Mouse (Mus musculus) intestine, embryonic 14.5 days (tissue): Measurements from ENCODE around the gene Slc22a23. TPM values are rescaled to one million over a fixed set of nuclear protein-coding genes. Genes with fewer than 3 reads are reported as not detected.

ENCODE experiments used
- ATAC-seq: fragments of 200-750 bp; cut with Nextera tagmentation; replicated peaks from 2 replicates; pipeline ENCODE4 v1.8.0; 2017; ENCODE audit warnings: low read depth, moderate number of reproducible peaks, moderate TSS enrichment, moderate library complexity; ENCODE audit not compliant: low FRiP score, low TSS enrichment
- DNase-seq: peaks from one replicate; pipeline ENCODE4 v3.0.0-alpha.2; 2018; ENCODE audit warnings: low spot score
- H3K27ac ChIP-seq: fragments of 300-500 bp; sonication (generic); 2 replicates; pipeline ENCODE4 v1.5.1; 2014; ENCODE audit warnings: low read depth, mild to moderate bottlenecking, control low read depth
- H3K27me3 ChIP-seq: fragments of 300-500 bp; sonication (generic); replicated peaks from 2 replicates; pipeline ENCODE4 v1.6.1; 2014; ENCODE audit warnings: low read length, control low read depth; ENCODE audit not compliant: control insufficient read depth, insufficient read depth
- H3K36me3 ChIP-seq: fragments of 300-500 bp; sonication (generic); 2 replicates; pipeline ENCODE4 v1.6.1; 2014; ENCODE audit warnings: low read length, control low read depth; ENCODE audit not compliant: control insufficient read depth, insufficient read depth
- H3K4me1 ChIP-seq: fragments of 300-500 bp; sonication (generic); replicated peaks from 2 replicates; pipeline ENCODE4 v1.6.1; 2014; ENCODE audit warnings: low read length, control low read depth, mixed read lengths; ENCODE audit not compliant: control insufficient read depth, insufficient read depth
- H3K4me2 ChIP-seq: fragments of 300-500 bp; sonication (generic); 2 replicates; pipeline ENCODE4 v1.6.1; 2014; ENCODE audit warnings: low read length
- H3K4me3 ChIP-seq: fragments of 300-500 bp; sonication (generic); 2 replicates; pipeline ENCODE4 v1.5.1; 2014; ENCODE audit warnings: low read depth, low read length, control low read depth, mixed read lengths
- H3K9ac ChIP-seq: fragments of 300-500 bp; sonication (generic); 2 replicates; pipeline ENCODE4 v1.6.1; 2014; ENCODE audit warnings: mild to moderate bottlenecking, low read length
- H3K9me3 ChIP-seq: fragments of 300-500 bp; sonication (generic); 2 replicates; pipeline ENCODE4 v1.6.1; 2016; ENCODE audit warnings: low read length, control low read depth; ENCODE audit not compliant: control insufficient read depth
- WGBS: fragments of 180-500 bp; shearing (Covaris S2); extraction: QIAGEN DNeasy Blood & Tissue Kit; methylation state at CpG from one replicate; pipeline ENCODE4 v1.1.7; 2014; 5-methylcytosine and 5-hydroxymethylcytosine counted together
- polyA plus RNA-seq: library from polyadenylated mRNA; unstranded; fragments of >200 nt; fragmentation: Nextera tagmentation; extraction: Ambion mirVana; gene quantifications from 2 replicates; pipeline ENCODE4 v1.2.1, GENCODE M21; 2014

Gene Slc22a23
- polyA plus RNA-seq, 1 experiment from 2014 or later, result 4.0 TPM

DNA sequence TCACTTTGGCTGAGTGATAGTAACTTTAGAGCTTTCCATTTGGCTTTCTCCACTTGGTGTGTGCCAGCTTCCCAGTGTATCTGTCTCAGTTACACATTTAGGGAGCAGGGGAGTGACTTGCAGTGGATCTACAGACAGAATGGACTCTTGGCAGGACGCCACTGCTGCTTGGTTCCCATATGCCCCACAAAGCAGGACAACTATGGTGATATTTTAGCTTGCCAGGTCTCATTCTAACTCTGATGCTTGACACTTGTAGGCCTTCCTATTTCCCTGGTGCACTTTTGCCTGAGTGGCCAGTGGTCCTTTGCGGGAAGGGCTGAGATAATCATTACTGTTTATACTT is 188.2 kb downstream of the Slc22a23 start:
- DNase-seq (no peak), ATAC-seq (no peak)
- no peak overlapping the region for H3K4me3 ChIP-seq
- no peaks in the 10 kb centered on the region for H3K36me3 ChIP-seq
- no peaks in the 10 kb centered on the region for H3K27me3 ChIP-seq
- H3K9ac ChIP-seq, result no peak overlapping the region
- H3K9me3 ChIP-seq, result no peaks in the 10 kb centered on the region
- H3K27ac ChIP-seq, result no peak overlapping the region
- 71% methylated on average over 2 of the region's 2 CpGs for WGBS
- no peak overlapping the region for H3K4me2 ChIP-seq
- peaks cover 12% of the 10 kb centered on the region; the same call in 1 of the 2 replicates for H3K4me1 ChIP-seq

DNA sequence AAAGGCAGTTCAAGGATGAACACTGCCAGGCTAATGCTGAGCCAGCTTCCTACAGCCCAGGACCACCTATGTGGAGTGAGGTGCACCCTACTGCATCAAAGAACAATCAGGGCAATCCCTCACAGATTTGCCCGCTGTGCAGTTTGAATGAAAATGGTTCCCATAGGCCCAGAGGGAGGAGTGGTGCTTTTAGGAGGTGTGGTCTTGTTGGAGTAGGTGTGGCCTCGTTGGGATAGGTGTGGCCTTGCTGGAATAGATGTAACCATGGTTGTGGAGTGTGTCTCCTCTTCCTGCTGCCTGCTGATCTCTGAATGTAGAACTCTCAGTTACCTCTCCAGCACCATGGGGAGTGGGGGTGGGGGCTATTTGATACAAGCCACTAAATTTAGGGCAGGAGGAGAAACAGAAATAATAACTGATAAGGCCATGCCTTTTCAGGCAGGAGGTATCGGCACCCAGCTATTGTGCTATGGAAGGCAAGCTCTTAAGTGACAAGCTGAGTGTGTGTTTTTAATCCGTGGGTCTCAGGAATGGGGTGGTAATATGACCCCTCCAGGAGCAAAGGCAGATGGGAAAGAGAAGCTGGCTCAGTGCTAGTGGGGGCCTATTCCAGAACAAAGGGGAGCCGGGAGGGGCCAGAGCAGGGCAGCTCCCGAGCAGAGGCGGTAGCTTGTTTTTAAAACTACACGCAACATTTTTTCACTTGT is 188.7 kb downstream of the Slc22a23 start:
- no peak for DNase-seq
- no peak overlapping the region for H3K9ac ChIP-seq
- no peaks in the 10 kb centered on the region for H3K9me3 ChIP-seq
- H3K4me1 ChIP-seq, result peaks cover 12% of the 10 kb centered on the region; the same call in 1 of the 2 replicates
- no peak overlapping the region for H3K27ac ChIP-seq
- WGBS, result 66% methylated on average over 8 of the region's 8 CpGs
- H3K27me3 ChIP-seq, result no peaks in the 10 kb centered on the region
- H3K4me2 ChIP-seq, result no peak overlapping the region
- H3K36me3 ChIP-seq, result no peaks in the 10 kb centered on the region
- ATAC-seq, result no peak
- H3K4me3 ChIP-seq, result no peak overlapping the region

DNA sequence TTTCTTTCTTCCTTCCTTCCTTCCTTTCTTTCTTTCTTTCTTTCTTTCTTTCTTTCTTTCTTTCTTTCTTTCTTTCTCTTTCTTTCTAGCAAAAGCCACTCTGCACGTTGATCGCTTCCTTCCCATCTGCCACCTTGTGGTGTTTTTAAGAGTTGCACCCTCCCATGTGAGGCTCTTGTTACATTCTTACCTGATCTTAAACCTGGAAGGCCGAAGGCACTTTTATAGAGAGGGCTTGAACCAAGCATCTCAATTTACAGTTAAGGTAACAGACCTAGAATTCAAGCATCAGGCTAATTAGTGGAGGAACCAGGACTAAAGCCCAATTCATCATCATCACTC is 190.1 kb downstream of the Slc22a23 start:
- Histone ChIP-seq H3K36me3 (no peaks in the 10 kb centered on the region), H3K4me1 (peaks cover 21% of the 10 kb centered on the region), H3K9me3 (no peaks in the 10 kb centered on the region), H3K4me3 (no peak overlapping the region), H3K4me2 (peak overlapping the region; percentile 35), H3K27me3 (no peaks in the 10 kb centered on the region), H3K27ac (peak overlapping the region; percentile 62; the same call in 1 of the 2 replicates), H3K9ac (0 out of 2 replicates have a peak overlapping the region, but pooled peaks have one; percentile 34)
- WGBS, result 30% methylated on average over 3 of the region's 3 CpGs
- ATAC-seq (no peak), DNase-seq (peak; percentile 74)

DNA sequence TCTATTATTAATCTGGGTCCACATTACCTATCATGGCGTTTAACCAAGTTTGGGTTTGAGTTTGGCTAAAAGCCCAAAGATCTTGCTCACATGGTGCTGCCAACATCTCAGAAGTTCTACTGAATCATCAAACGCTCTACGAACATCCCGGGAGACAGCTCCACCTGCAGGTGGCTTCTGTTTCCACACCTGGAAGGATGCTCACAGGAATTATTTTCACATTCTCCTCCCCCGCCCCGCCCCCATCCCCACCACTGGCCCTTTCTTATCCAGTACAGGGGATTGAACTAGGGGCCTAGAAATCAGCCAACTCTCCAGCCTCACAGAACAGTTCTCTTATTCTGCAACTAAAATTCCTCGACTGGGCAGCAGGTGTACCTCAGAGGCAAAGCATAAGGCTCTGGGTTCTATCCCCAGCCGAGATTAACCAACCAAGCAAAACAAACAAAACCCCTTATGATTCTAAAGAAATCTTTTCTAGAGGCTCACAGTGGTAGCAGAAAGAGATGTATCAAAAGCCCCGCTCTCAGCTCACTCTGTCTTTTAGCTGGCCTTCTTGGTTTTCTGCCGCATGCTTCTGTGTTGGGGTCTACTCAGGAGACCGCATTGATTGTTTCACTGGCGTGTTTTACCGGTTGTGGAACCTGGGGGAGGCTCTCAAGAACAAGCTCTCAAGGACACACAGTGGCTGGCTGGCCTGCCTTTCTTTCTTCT is 190.6 kb downstream of the Slc22a23 start:
- H3K9ac ChIP-seq, result 0 out of 2 replicates have a peak overlapping the region, but pooled peaks have one; percentile 34
- no peak overlapping the region for H3K4me3 ChIP-seq

DNA sequence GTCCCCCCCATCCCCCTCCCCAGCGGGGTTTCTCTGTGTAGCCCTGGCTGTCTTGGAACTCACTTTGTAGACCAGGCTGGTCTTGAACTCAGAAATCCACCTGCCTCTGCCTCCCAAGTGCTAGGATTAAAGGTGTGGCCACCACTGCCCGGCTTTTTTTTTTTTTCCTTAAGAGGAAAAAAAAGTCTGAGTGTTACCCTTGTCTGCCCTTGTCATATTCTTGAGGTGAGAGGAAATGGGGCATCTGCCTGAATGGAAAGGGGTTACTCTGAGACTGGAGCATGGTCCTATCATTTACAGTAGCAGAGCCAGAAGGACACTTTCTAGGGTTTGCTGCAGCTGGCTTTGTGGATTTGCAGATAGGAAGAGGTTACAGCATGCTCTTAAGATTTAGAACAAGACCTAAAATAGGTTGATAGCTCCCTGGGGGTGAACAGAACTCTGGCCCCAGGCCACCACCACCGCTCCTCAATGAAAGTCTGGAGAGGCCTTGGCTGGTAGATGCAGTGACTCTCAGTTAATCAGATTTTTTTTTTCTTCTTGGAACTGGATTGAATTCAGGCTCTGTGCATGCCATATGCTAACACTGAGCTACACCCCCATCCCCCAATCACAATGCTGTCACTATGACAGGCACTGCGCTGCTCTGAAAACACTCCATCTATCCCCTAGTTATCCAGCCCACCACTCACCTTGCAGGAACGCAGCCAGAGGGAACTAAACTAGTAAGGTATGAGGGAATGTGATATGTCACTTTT is 191.5 kb downstream of the Slc22a23 start:
- 70% methylated on average over 4 of the region's 5 CpGs for WGBS
- H3K27ac ChIP-seq, result peak overlapping the region; percentile 59

More for the DNA sequence above, 190.6 kb downstream of the Slc22a23 start:
- Histone ChIP-seq H3K4me2 (peak overlapping the region; percentile 35), H3K4me1 (peaks cover 26% of the 10 kb centered on the region), H3K9me3 (no peaks in the 10 kb centered on the region), H3K36me3 (no peaks in the 10 kb centered on the region), H3K27ac (peak overlapping the region; percentile 62; the same call in 1 of the 2 replicates), H3K27me3 (no peaks in the 10 kb centered on the region)
- peak; percentile 78 for DNase-seq
- WGBS, result 40% methylated on average over 13 of the region's 13 CpGs
- ATAC-seq, result peak; percentile 53

DNA sequence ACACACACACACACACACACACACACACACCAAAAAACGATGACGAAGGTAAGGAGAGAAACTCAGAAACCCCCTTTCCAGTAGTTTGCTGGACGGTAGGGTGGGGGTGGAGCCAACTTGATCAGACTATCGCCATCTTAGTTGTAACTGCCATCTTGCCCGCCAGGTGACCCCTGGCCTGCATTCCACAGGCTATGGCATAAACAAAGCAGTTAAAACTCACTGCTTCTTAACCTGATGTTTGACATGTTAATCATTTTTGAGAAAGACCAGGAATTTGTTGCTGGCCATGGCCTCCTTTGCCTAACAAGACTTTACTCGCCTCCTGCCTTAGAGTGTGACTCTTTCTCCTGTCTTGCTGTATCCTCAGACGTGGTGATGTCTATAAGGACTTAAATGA is 192.3 kb downstream of the Slc22a23 start:
- Histone ChIP-seq H3K36me3 (no peaks in the 10 kb centered on the region), H3K4me1 (peaks cover 28% of the 10 kb centered on the region), H3K27me3 (no peaks in the 10 kb centered on the region), H3K9me3 (no peaks in the 10 kb centered on the region), H3K4me2 (no peak overlapping the region), H3K4me3 (no peak overlapping the region), H3K9ac (no peak overlapping the region), H3K27ac (peak overlapping the region; percentile 65; the same call in 1 of the 2 replicates)
- ATAC-seq, result no peak
- peak; percentile 51 for DNase-seq
- WGBS, result 29% methylated on average over 7 of the region's 7 CpGs

More for the DNA sequence above, 191.5 kb downstream of the Slc22a23 start:
- peak; percentile 55 for DNase-seq
- H3K9ac ChIP-seq, result no peak overlapping the region
- no peak overlapping the region for H3K4me2 ChIP-seq
- no peaks in the 10 kb centered on the region for H3K36me3 ChIP-seq
- ATAC-seq, result no peak
- H3K4me1 ChIP-seq, result peaks cover 28% of the 10 kb centered on the region
- no peak overlapping the region for H3K4me3 ChIP-seq
- no peaks in the 10 kb centered on the region for H3K27me3 ChIP-seq
- no peaks in the 10 kb centered on the region for H3K9me3 ChIP-seq

DNA sequence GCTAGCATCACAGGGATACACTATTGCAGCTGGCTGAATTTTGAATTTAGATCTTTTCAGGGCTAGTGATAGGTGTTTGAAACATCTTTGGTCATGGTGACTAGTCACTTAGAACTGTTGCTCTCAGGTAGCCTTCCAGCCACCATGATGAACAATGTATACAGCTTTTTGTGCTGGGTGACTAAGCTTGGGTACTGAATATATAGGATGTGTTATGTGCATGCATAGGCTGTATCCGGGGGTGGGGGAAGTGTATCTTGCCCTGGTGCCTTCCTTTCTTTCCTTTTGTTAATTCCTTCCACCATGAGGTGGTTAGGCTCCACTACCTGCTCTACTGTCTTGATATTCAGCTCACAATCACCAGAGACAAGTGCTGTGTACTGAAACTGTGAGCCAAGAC is 193.6 kb downstream of the Slc22a23 start:
- no peak overlapping the region for H3K27ac ChIP-seq
- WGBS, result 86% methylated on average over 1 of the region's 1 CpGs
- no peak overlapping the region for H3K9ac ChIP-seq
- H3K4me3 ChIP-seq, result no peak overlapping the region
- no peaks in the 10 kb centered on the region for H3K27me3 ChIP-seq
- H3K4me1 ChIP-seq, result peaks cover 28% of the 10 kb centered on the region
- H3K4me2 ChIP-seq, result no peak overlapping the region
- no peak for DNase-seq
- no peaks in the 10 kb centered on the region for H3K36me3 ChIP-seq
- H3K9me3 ChIP-seq, result no peaks in the 10 kb centered on the region
- no peak for ATAC-seq

DNA sequence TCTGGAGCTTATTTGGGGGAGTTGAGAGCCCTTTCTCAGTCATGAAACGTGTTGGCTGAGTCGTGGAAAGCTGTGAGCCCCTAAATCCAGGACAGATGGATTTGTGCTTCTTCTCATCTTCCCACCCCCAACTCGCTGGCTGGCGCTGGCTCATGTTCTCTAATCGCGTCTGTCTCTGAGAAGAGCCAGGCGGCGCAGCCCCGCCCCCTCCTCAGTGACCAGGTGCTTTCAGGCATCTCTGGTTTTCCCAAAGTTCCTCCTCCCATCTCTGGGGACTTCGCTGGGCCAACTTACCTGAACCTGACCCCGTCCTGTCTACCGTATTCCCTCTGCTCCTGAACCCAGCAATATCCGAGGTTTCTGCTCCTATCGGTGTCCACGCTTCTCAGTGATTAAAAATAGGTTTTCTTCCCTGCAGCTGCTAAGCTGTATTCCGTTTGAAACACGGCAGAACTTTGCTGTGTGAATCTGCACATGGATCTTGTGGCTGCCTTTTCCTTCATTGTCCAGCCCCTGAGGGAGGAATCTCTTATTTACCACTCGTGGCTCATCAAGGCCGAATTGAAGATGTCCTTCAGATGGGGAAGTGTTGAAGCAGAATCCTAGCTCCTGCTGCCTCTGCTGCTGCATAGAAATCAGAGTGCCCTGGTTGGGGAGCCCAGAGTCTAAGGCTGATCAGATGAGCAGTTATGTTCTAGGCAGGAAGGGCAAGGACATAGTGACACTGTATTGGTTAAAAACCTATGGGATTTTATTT is 194.5 kb downstream of the Slc22a23 start:
- no peaks in the 10 kb centered on the region for H3K9me3 ChIP-seq
- WGBS, result 8% methylated on average over 19 of the region's 19 CpGs
- H3K27me3 ChIP-seq, result no peaks in the 10 kb centered on the region
- peak overlapping the region; percentile 87 for H3K27ac ChIP-seq
- peak overlapping the region; percentile 27 for H3K9ac ChIP-seq
- ATAC-seq (no peak), DNase-seq (peak; percentile 82)
- H3K4me2 ChIP-seq, result peak overlapping the region; percentile 72
- peak overlapping the region; percentile 8; the same call in 1 of the 2 replicates for H3K4me3 ChIP-seq
- H3K36me3 ChIP-seq, result no peaks in the 10 kb centered on the region
- H3K4me1 ChIP-seq, result peaks cover 28% of the 10 kb centered on the region
